Mouse (Mus musculus) forebrain, postnatal 0 days (tissue): ENCODE data around the gene Gm20219. TPM values are rescaled to one million over a fixed set of nuclear protein-coding genes. Genes with fewer than 3 reads are reported as not detected.

ENCODE experiments used
- ATAC-seq: fragments of 200-750 bp; cut with Nextera tagmentation; 2 replicates; pipeline ENCODE4 v1.8.0; 2017; ENCODE audit warnings: mild to moderate bottlenecking, moderate library complexity
- DNase-seq: peaks from one replicate; pipeline ENCODE4 v3.0.0-alpha.2; 2015
- H3K27ac ChIP-seq: fragments of 300-500 bp; sonication (generic); 2 replicates; pipeline ENCODE4 v1.5.1; 2014; ENCODE audit warnings: low read depth, mild to moderate bottlenecking, antibody characterized with exemption, low read length, moderate library complexity, mixed read lengths
- H3K27me3 ChIP-seq: fragments of 300-500 bp; sonication (generic); 2 replicates; pipeline ENCODE4 v1.6.1; 2014; ENCODE audit warnings: mild to moderate bottlenecking, low read length, mixed read lengths; ENCODE audit not compliant: insufficient read depth
- H3K36me3 ChIP-seq: fragments of 300-500 bp; sonication (generic); 2 replicates; pipeline ENCODE4 v1.6.1; 2014; ENCODE audit warnings: mild to moderate bottlenecking, moderate library complexity; ENCODE audit not compliant: insufficient read depth
- H3K4me1 ChIP-seq: fragments of 300-500 bp; sonication (generic); 2 replicates; pipeline ENCODE4 v1.6.1; 2014; ENCODE audit warnings: antibody characterized with exemption; ENCODE audit not compliant: insufficient read depth
- H3K4me2 ChIP-seq: fragments of 300-500 bp; sonication (generic); 2 replicates; pipeline ENCODE4 v1.6.1; 2014; ENCODE audit warnings: low read depth, mild to moderate bottlenecking, moderate library complexity
- H3K4me3 ChIP-seq: fragments of 300-500 bp; sonication (generic); 2 replicates; pipeline ENCODE4 v1.5.1; 2014; ENCODE audit warnings: low read depth, low read length, mixed read lengths
- H3K9ac ChIP-seq: fragments of 300-500 bp; sonication (generic); 2 replicates; pipeline ENCODE4 v1.6.1; 2014; ENCODE audit warnings: mild to moderate bottlenecking
- H3K9me3 ChIP-seq: fragments of 300-500 bp; sonication (generic); 2 replicates; pipeline ENCODE4 v1.6.1; 2016; ENCODE audit warnings: low read length
- CTCF ChIP-seq: sonication (generic); IDR thresholded peaks from 2 replicates; pipeline ENCODE4 v1.5.1; 2016; ENCODE audit warnings: antibody characterized with exemption, control low read depth, low read depth
- WGBS: fragments of 180-500 bp; shearing (Covaris S2); extraction: QIAGEN DNeasy Blood & Tissue Kit; methylation state at CpG from one replicate; pipeline ENCODE4 v1.1.7; 2014; 5-methylcytosine and 5-hydroxymethylcytosine counted together
- polyA plus RNA-seq: library from polyadenylated mRNA; unstranded; fragments of >200 nt; fragmentation: Nextera tagmentation; extraction: Ambion mirVana; gene quantifications from 2 replicates; pipeline ENCODE4 v1.2.1, GENCODE M21; 2015
- total RNA-seq: library from RNA; depleted of rRNA; stranded (reverse); fragments of >200 nt; gene quantifications from 2 replicates; pipeline ENCODE4 v1.2.3, GENCODE M21; 2014; rRNA removed

The Gm20219 gene
- total RNA-seq (0.33 TPM in 1 of 2 replicates, not detected in the other), polyA plus RNA-seq (0.29 and 0.40 TPM in 2 replicates)

- H3K4me1 ChIP-seq: peaks cover 5% of the 10 kb centered on the region; the same call in 1 of the 2 replicates
- ATAC-seq: no peak
- no peak within 1 kb of the TSS for H3K4me2 ChIP-seq
- TF ChIP-seq CTCF: no peak
- 90% methylated on average over 20 of the region's 20 CpGs for WGBS
- no peak within 1 kb of the TSS for H3K4me3 ChIP-seq
- no peaks in the 10 kb centered on the region for H3K36me3 ChIP-seq
- H3K27ac ChIP-seq: no peak within 1 kb of the TSS
- H3K27me3 ChIP-seq: no peaks in the 10 kb centered on the region
- H3K9ac ChIP-seq: no peak within 1 kb of the TSS
- no peaks in the 10 kb centered on the region for H3K9me3 ChIP-seq
- DNase-seq: no peak
Measured at GRCm38 (mm10) chr17:56554122-56554551, at the start of gene Gm20219. Gm20219 (minus strand) TSS chr17:56554387.

GRCm38 (mm10) chr17:56604070-56604380 is 49.8 kb upstream of the Gm20219 start:
- no peak overlapping the region for H3K4me2 ChIP-seq
- H3K27ac ChIP-seq: no peak overlapping the region
- peaks cover 81% of the 10 kb centered on the region for H3K36me3 ChIP-seq
- no peaks in the 10 kb centered on the region for H3K27me3 ChIP-seq
- WGBS: 92% methylated on average over 9 of the region's 9 CpGs
- DNase-seq: no peak
- H3K9me3 ChIP-seq: no peaks in the 10 kb centered on the region
- H3K4me3 ChIP-seq: no peak overlapping the region
- H3K4me1 ChIP-seq: peaks cover 7% of the 10 kb centered on the region
- H3K9ac ChIP-seq: no peak overlapping the region
- no peak for ATAC-seq
- TF ChIP-seq CTCF: no peak

- Histone ChIP-seq H3K27me3 (no peaks in the 10 kb centered on the region), H3K4me2 (no peak overlapping the region), H3K27ac (no peak overlapping the region), H3K36me3 (peaks cover 81% of the 10 kb centered on the region), H3K9ac (no peak overlapping the region), H3K4me1 (0 out of 2 replicates have a peak, but pooled peaks cover under 1% of the 10 kb centered on the region), H3K9me3 (no peaks in the 10 kb centered on the region), H3K4me3 (no peak overlapping the region)
- TF ChIP-seq CTCF: no peak
- no peak for ATAC-seq
- 94% methylated on average over 28 of the region's 28 CpGs for WGBS
- no peak for DNase-seq
Measured at GRCm38 (mm10) chr17:56603186-56604069, 49.2 kb upstream of the Gm20219 start.

GRCm38 (mm10) chr17:56593527-56594271 is 39.5 kb upstream of the Gm20219 start:
- TF ChIP-seq CTCF: no peak
- Histone ChIP-seq H3K27me3 (no peaks in the 10 kb centered on the region), H3K4me3 (no peak overlapping the region), H3K27ac (no peak overlapping the region), H3K9ac (no peak overlapping the region), H3K9me3 (no peaks in the 10 kb centered on the region), H3K4me2 (no peak overlapping the region), H3K4me1 (no peaks in the 10 kb centered on the region), H3K36me3 (peaks cover 90% of the 10 kb centered on the region)
- 81% methylated on average over 8 of the region's 8 CpGs for WGBS
- ATAC-seq (no peak), DNase-seq (no peak)

GRCm38 (mm10) chr17:56592553-56592952 is 38.4 kb upstream of the Gm20219 start:
- DNase-seq (no peak), ATAC-seq (no peak)
- H3K36me3 ChIP-seq: peaks cover 94% of the 10 kb centered on the region
- H3K27me3 ChIP-seq: no peaks in the 10 kb centered on the region
- H3K27ac ChIP-seq: no peak overlapping the region
- no peak for TF ChIP-seq CTCF
- H3K9me3 ChIP-seq: no peaks in the 10 kb centered on the region
- H3K9ac ChIP-seq: no peak overlapping the region
- H3K4me3 ChIP-seq: no peak overlapping the region
- H3K4me2 ChIP-seq: no peak overlapping the region
- H3K4me1 ChIP-seq: no peaks in the 10 kb centered on the region

- peaks cover 15% of the 10 kb centered on the region for H3K4me1 ChIP-seq
- DNase-seq: no peak
- ATAC-seq: no peak
- peaks cover 69% of the 10 kb centered on the region for H3K36me3 ChIP-seq
- WGBS: 97% methylated on average over 4 of the region's 4 CpGs
- no peak overlapping the region for H3K4me3 ChIP-seq
- H3K27ac ChIP-seq: no peak overlapping the region
- H3K9me3 ChIP-seq: no peaks in the 10 kb centered on the region
- TF ChIP-seq CTCF: no peak
- no peak overlapping the region for H3K9ac ChIP-seq
- H3K27me3 ChIP-seq: no peaks in the 10 kb centered on the region
- H3K4me2 ChIP-seq: no peak overlapping the region
Measured at GRCm38 (mm10) chr17:56588921-56589320, 34.7 kb upstream of the Gm20219 start.

- Histone ChIP-seq H3K4me1 (peaks cover 23% of the 10 kb centered on the region), H3K9me3 (no peaks in the 10 kb centered on the region), H3K9ac (no peak overlapping the region), H3K27ac (no peak overlapping the region), H3K36me3 (peaks cover 61% of the 10 kb centered on the region), H3K4me3 (no peak overlapping the region), H3K4me2 (no peak overlapping the region), H3K27me3 (no peaks in the 10 kb centered on the region)
- WGBS: 84% methylated on average over 1 of the region's 1 CpGs
- ATAC-seq (no peak), DNase-seq (no peak)
- TF ChIP-seq CTCF: no peak
Measured at GRCm38 (mm10) chr17:56587773-56588172, 33.6 kb upstream of the Gm20219 start.
